Mouse (Mus musculus) forebrain, embryonic 15.5 days (tissue): Measurements from ENCODE around the gene Tmem268. TPM values are rescaled to one million over a fixed set of nuclear protein-coding genes. Genes with fewer than 3 reads are reported as not detected.

Source experiments
- ATAC-seq: fragments of 200-750 bp; cut with Nextera tagmentation; replicated peaks from 2 replicates; pipeline ENCODE4 v1.8.0; 2017; ENCODE audit warnings: mild to moderate bottlenecking, moderate TSS enrichment, moderate library complexity
- H3K27ac ChIP-seq: fragments of 300-500 bp; sonication (generic); replicated peaks from 2 replicates; pipeline ENCODE4 v1.5.1; 2015; ENCODE audit warnings: mild to moderate bottlenecking, inconsistent platforms
- H3K27me3 ChIP-seq: fragments of 300-500 bp; sonication (generic); 2 replicates; pipeline ENCODE4 v1.6.1; 2015; ENCODE audit warnings: inconsistent platforms
- H3K36me3 ChIP-seq: fragments of 300-500 bp; sonication (generic); 2 replicates; pipeline ENCODE4 v1.6.1; 2015; ENCODE audit warnings: mild to moderate bottlenecking, inconsistent platforms
- H3K4me1 ChIP-seq: fragments of 300-500 bp; sonication (generic); 2 replicates; pipeline ENCODE4 v1.6.1; 2015; ENCODE audit warnings: inconsistent platforms
- H3K4me2 ChIP-seq: fragments of 300-500 bp; sonication (generic); replicated peaks from 2 replicates; pipeline ENCODE4 v1.6.1; 2015; ENCODE audit warnings: mild to moderate bottlenecking, inconsistent platforms
- H3K4me3 ChIP-seq: fragments of 300-500 bp; sonication (generic); 2 replicates; pipeline ENCODE4 v1.5.1; 2015; ENCODE audit warnings: mild to moderate bottlenecking, inconsistent platforms
- H3K9ac ChIP-seq: fragments of 300-500 bp; sonication (generic); replicated peaks from 2 replicates; pipeline ENCODE4 v1.6.1; 2015; ENCODE audit warnings: mild to moderate bottlenecking, inconsistent platforms
- H3K9me3 ChIP-seq: fragments of 300-500 bp; sonication (generic); 2 replicates; pipeline ENCODE4 v1.6.1; 2016; ENCODE audit warnings: inconsistent platforms
- WGBS: fragments of 180-500 bp; shearing (Covaris S2); methylation state at CpG from one replicate; pipeline ENCODE4 v1.1.7; 2015; ENCODE audit warnings: mixed read lengths; 5-methylcytosine and 5-hydroxymethylcytosine counted together
- polyA plus RNA-seq: library from polyadenylated mRNA; unstranded; fragments of >200 nt; fragmentation: Nextera tagmentation; extraction: Ambion mirVana; gene quantifications from 2 replicates; pipeline ENCODE4 v1.2.1, GENCODE M21; 2015

Gene Tmem268
- polyA plus RNA-seq, 1 experiment from 2014 or later = 4.6 TPM

- Histone ChIP-seq H3K4me3 (no peak overlapping the region), H3K36me3 (peaks cover 11% of the 10 kb centered on the region), H3K4me2 (peak overlapping the region; percentile 93; the same call in 1 of the 2 replicates), H3K9ac (no peak overlapping the region), H3K27me3 (no peaks in the 10 kb centered on the region), H3K27ac (no peak overlapping the region), H3K4me1 (peaks cover 14% of the 10 kb centered on the region), H3K9me3 (no peaks in the 10 kb centered on the region)
- no peak for ATAC-seq
- 30% methylated on average over 16 of the region's 16 CpGs for WGBS
Measured at GRCm38 (mm10) chr4:63557124-63558059, 1.2 kb upstream of the Tmem268 start.

- peak overlapping the region; percentile 78 for H3K9ac ChIP-seq
- no peaks in the 10 kb centered on the region for H3K9me3 ChIP-seq
- H3K36me3 ChIP-seq = no peaks in the 10 kb centered on the region
- H3K27ac ChIP-seq = no peak overlapping the region
- H3K4me3 ChIP-seq = peak overlapping the region; percentile 77
- peak overlapping the region; percentile 93 for H3K4me2 ChIP-seq
- H3K4me1 ChIP-seq = peaks cover 14% of the 10 kb centered on the region
- 41% methylated on average over 9 of the region's 9 CpGs for WGBS
- no peaks in the 10 kb centered on the region for H3K27me3 ChIP-seq
- ATAC-seq = peak; percentile 4; the same call in 1 of the 2 replicates
Measured at GRCm38 (mm10) chr4:63559127-63559697, 631 bp downstream of the Tmem268 start.

DNA sequence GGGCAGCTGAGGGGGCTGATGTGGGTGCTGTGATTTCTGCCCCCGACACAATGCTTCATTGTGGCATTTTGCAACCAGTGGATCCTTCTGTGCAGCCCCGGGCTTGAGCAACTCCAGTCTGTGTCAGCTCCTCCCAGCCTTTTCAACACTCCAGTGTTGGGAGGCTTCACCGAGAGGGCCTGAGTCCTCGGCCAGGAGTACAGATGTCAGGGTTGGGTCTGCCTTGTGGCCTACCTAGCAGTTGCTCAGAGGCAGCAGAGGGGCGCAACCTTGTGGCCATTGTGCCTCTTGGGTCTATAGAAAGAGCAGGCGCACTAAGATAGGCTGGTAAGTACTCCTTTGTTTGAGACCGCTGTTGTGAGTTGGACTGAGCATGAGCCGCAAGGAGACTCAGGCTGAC is 1.5 kb downstream of the Tmem268 start:
- Histone ChIP-seq H3K4me3 (no peak overlapping the region), H3K9ac (no peak overlapping the region), H3K9me3 (no peaks in the 10 kb centered on the region), H3K36me3 (no peaks in the 10 kb centered on the region), H3K4me2 (no peak overlapping the region), H3K27me3 (no peaks in the 10 kb centered on the region), H3K4me1 (peaks cover 14% of the 10 kb centered on the region), H3K27ac (no peak overlapping the region)
- ATAC-seq = no peak
- WGBS = 51% methylated on average over 8 of the region's 8 CpGs

- peaks cover 14% of the 10 kb centered on the region for H3K4me1 ChIP-seq
- no peaks in the 10 kb centered on the region for H3K9me3 ChIP-seq
- H3K27ac ChIP-seq = no peak overlapping the region
- 81% methylated on average over 7 of the region's 7 CpGs for WGBS
- H3K4me2 ChIP-seq = no peak overlapping the region
- no peak overlapping the region for H3K9ac ChIP-seq
- no peak for ATAC-seq
- H3K36me3 ChIP-seq = no peaks in the 10 kb centered on the region
- no peak overlapping the region for H3K4me3 ChIP-seq
- no peaks in the 10 kb centered on the region for H3K27me3 ChIP-seq
Measured at GRCm38 (mm10) chr4:63561861-63562675, 3.5 kb downstream of the Tmem268 start.

GRCm38 (mm10) chr4:63562742-63563141 is 4.2 kb downstream of the Tmem268 start:
- Histone ChIP-seq H3K36me3 (no peaks in the 10 kb centered on the region), H3K9me3 (no peaks in the 10 kb centered on the region), H3K27ac (no peak overlapping the region), H3K4me2 (no peak overlapping the region), H3K27me3 (no peaks in the 10 kb centered on the region), H3K4me3 (no peak overlapping the region), H3K9ac (no peak overlapping the region), H3K4me1 (peaks cover 14% of the 10 kb centered on the region)
- no peak for ATAC-seq
- WGBS = 82% methylated on average over 4 of the region's 4 CpGs

DNA sequence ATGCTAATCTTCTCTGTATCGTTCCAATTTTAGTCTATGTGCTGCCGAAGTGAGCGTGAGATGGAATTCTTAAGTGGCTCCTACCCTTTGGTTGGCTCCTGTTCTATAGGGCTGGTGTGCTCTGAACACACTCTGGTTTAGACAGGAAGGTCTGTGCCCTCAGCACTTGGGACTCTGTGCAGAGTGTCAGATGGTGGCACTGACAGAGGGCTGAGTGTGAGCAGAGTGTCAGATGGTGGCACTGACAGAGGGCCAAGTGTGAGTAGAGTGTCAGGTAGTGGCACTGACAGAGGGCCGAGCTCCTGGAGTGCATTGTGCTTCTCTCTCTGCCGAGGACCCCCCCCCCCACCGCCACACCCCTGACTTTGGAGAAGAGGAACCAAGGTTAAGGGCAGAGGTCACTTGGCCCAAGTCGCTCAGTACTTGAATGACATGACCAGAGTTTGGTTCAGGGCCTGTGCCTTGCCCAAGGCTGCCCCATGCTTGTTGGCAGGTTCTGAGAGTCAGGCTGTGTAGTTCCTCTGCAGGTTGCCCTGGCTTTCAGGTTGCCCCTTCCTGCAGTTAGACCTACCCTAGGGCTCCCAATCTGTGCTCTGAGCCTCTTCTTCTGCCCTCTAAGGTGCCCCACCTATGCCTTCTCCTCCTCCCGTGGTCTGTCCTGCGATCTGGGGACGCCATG is 9.3 kb downstream of the Tmem268 start:
- Histone ChIP-seq H3K27ac (no peak overlapping the region), H3K4me1 (peaks cover 5% of the 10 kb centered on the region; the same call in 1 of the 2 replicates), H3K4me3 (no peak overlapping the region), H3K4me2 (no peak overlapping the region), H3K36me3 (no peaks in the 10 kb centered on the region), H3K9me3 (no peaks in the 10 kb centered on the region), H3K9ac (no peak overlapping the region), H3K27me3 (no peaks in the 10 kb centered on the region)
- ATAC-seq = no peak
- WGBS = 88% methylated on average over 9 of the region's 10 CpGs

- H3K27me3 ChIP-seq = no peaks in the 10 kb centered on the region
- no peaks in the 10 kb centered on the region for H3K9me3 ChIP-seq
- no peak overlapping the region for H3K4me3 ChIP-seq
- no peaks in the 10 kb centered on the region for H3K36me3 ChIP-seq
- no peak for ATAC-seq
- no peak overlapping the region for H3K4me2 ChIP-seq
- 88% methylated on average over 8 of the region's 8 CpGs for whole genome bisulfite sequencing
- H3K27ac ChIP-seq = no peak overlapping the region
- no peak overlapping the region for H3K9ac ChIP-seq
- peaks cover 5% of the 10 kb centered on the region; the same call in 1 of the 2 replicates for H3K4me1 ChIP-seq
Measured at GRCm38 (mm10) chr4:63569322-63569721, 10.7 kb downstream of the Tmem268 start.

DNA sequence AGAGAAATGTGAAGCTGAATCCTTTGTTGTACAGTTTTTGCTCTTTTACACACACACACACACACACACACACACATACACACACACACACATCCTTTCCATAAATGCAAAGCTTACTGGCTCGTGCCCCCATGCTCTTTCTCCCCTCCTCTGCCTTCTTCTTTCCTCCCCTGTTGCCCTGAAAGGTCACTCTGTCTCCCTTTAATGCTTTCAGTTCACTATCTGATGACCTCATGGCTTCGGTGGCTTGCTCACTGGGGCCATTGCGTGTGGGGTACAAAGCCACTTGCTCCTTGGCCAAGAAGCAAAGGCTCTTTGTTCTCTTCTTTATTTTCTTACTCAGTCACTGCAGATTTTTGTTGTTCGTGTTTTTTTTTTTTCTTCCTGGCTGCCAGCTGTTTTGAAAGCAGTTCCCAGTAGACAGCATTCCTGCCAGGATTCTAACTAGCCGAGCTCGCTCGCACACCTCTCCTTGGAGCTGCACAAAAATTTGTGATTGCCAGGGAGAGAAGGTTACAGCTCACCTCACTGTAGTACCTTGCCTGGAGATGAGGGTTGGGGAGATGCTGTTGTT is 11.7 kb downstream of the Tmem268 start:
- no peak overlapping the region for H3K9ac ChIP-seq

GRCm38 (mm10) chr4:63572621-63573020 is 14.0 kb downstream of the Tmem268 start:
- 91% methylated on average over 5 of the region's 5 CpGs for WGBS
- Histone ChIP-seq H3K4me2 (no peak overlapping the region), H3K27ac (no peak overlapping the region), H3K4me3 (no peak overlapping the region), H3K9me3 (no peaks in the 10 kb centered on the region), H3K36me3 (no peaks in the 10 kb centered on the region), H3K27me3 (no peaks in the 10 kb centered on the region), H3K4me1 (peaks cover 5% of the 10 kb centered on the region; the same call in 1 of the 2 replicates), H3K9ac (no peak overlapping the region)
- ATAC-seq = no peak

More for the DNA sequence above, 11.7 kb downstream of the Tmem268 start:
- H3K4me1 ChIP-seq = peaks cover 5% of the 10 kb centered on the region; the same call in 1 of the 2 replicates
- H3K27ac ChIP-seq = peak overlapping the region; percentile 4; the same call in 1 of the 2 replicates
- no peaks in the 10 kb centered on the region for H3K27me3 ChIP-seq
- 12% methylated on average over 7 of the region's 7 CpGs for WGBS
- H3K36me3 ChIP-seq = no peaks in the 10 kb centered on the region
- H3K4me3 ChIP-seq = no peak overlapping the region
- H3K4me2 ChIP-seq = no peak overlapping the region
- H3K9me3 ChIP-seq = no peaks in the 10 kb centered on the region
- peak; percentile 19; the same call in 1 of the 2 replicates for ATAC-seq

GRCm38 (mm10) chr4:63579649-63580048 is 21.1 kb downstream of the Tmem268 start:
- no peaks in the 10 kb centered on the region for H3K27me3 ChIP-seq
- no peak overlapping the region for H3K4me3 ChIP-seq
- H3K9ac ChIP-seq = no peak overlapping the region
- peak; percentile 13; the same call in 1 of the 2 replicates for ATAC-seq
- H3K9me3 ChIP-seq = no peaks in the 10 kb centered on the region
- WGBS = 81% methylated on average over 14 of the region's 14 CpGs
- peaks cover 6% of the 10 kb centered on the region; the same call in 1 of the 2 replicates for H3K4me1 ChIP-seq
- no peaks in the 10 kb centered on the region for H3K36me3 ChIP-seq
- no peak overlapping the region for H3K4me2 ChIP-seq
- 0 out of 2 replicates have a peak overlapping the region, but pooled peaks have one; percentile 31 for H3K27ac ChIP-seq

DNA sequence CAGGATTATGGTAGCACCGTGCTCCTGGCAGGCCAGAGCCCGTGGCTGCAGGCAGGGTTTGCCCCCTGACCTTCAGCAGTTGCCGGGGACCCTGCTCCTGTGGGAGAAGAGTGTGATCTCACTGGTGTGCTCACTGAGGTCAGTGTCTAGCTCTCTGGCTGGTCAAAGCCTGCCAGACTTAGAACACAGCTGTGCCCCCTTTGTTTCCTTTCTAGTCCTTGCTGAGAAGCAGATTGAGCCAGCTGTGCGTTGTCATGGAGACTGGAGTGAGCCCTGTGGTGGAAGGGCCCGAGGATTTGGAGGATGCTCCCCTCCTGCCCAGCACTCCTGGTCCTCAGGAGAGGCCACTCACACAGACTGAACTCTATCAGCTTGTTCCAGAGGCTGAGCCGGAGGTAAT is 21.5 kb downstream of the Tmem268 start:
- H3K4me1 ChIP-seq = peaks cover 6% of the 10 kb centered on the region; the same call in 1 of the 2 replicates
- H3K4me2 ChIP-seq = no peak overlapping the region
- 0 out of 2 replicates have a peak overlapping the region, but pooled peaks have one; percentile 31 for H3K27ac ChIP-seq
- no peaks in the 10 kb centered on the region for H3K9me3 ChIP-seq
- no peaks in the 10 kb centered on the region for H3K36me3 ChIP-seq
- no peak overlapping the region for H3K4me3 ChIP-seq
- H3K9ac ChIP-seq = no peak overlapping the region
- H3K27me3 ChIP-seq = no peaks in the 10 kb centered on the region
- peak; percentile 71 for ATAC-seq
- 21% methylated on average over 6 of the region's 6 CpGs for WGBS
